Mouse (Mus musculus): Measurements from ENCODE around the gene Gm10964. TPM values are rescaled to one million over a fixed set of nuclear protein-coding genes. Genes with fewer than 3 reads are reported as not detected.

The Gm10964 gene
- polyA plus RNA-seq, 1 experiment from 2014 or later: not detected

- H3K9ac ChIP-seq (ENCODE audit: low read depth, low read length): no peak overlapping the region
- H3K36me3 ChIP-seq (ENCODE audit: insufficient read depth, low read length): no peaks in the 10 kb centered on the region
- WGBS: 69% methylated on average over 4 of the region's 4 CpGs
- 0 out of 2 replicates have a peak, but pooled peaks cover 7% of the 10 kb centered on the region for H3K4me1 ChIP-seq (replicated peaks; ENCODE audit: insufficient read depth, low read length)
- H3K27ac ChIP-seq: no peak overlapping the region
- no peak overlapping the region for H3K4me2 ChIP-seq (ENCODE audit: low read length)
- no peaks in the 10 kb centered on the region for H3K9me3 ChIP-seq (replicated peaks; ENCODE audit: low read length)
- H3K4me3 ChIP-seq (replicated peaks; ENCODE audit: low read depth, low read length): no peak overlapping the region
- DNase-seq (ENCODE audit: low spot score) (no peak), ATAC-seq (replicated peaks; ENCODE audit: low FRiP score, low read depth) (no peak)
- no peaks in the 10 kb centered on the region for H3K27me3 ChIP-seq (ENCODE audit: insufficient read depth, low read length)
- no peak for TF ChIP-seq CTCF (IDR thresholded peaks at IDR 0.05; ENCODE audit: low read depth)
Observed at GRCm38 (mm10) chr3:103718728-103719127, 20.4 kb upstream of the Gm10964 start.

GRCm38 (mm10) chr3:103724137-103724536 lies 15.0 kb upstream of the Gm10964 start:
- 38% methylated on average over 3 of the region's 3 CpGs for WGBS

GRCm38 (mm10) chr3:103726642-103727041 lies 12.5 kb upstream of the Gm10964 start:
- DNase-seq (ENCODE audit: low spot score) (no peak), ATAC-seq (replicated peaks; ENCODE audit: low FRiP score, low read depth) (no peak)
- no peak overlapping the region for H3K4me3 ChIP-seq (replicated peaks; ENCODE audit: low read depth, low read length)
- no peaks in the 10 kb centered on the region for H3K36me3 ChIP-seq (ENCODE audit: insufficient read depth, low read length)
- H3K9ac ChIP-seq (ENCODE audit: low read depth, low read length): no peak overlapping the region
- no peak overlapping the region for H3K4me2 ChIP-seq (ENCODE audit: low read length)
- H3K9me3 ChIP-seq (replicated peaks; ENCODE audit: low read length): no peaks in the 10 kb centered on the region
- no peak for TF ChIP-seq CTCF (IDR thresholded peaks at IDR 0.05; ENCODE audit: low read depth)
- WGBS: 60% methylated on average over 3 of the region's 3 CpGs
- no peaks in the 10 kb centered on the region for H3K27me3 ChIP-seq (ENCODE audit: insufficient read depth, low read length)
- H3K27ac ChIP-seq: no peak overlapping the region
- H3K4me1 ChIP-seq (replicated peaks; ENCODE audit: insufficient read depth, low read length): no peaks in the 10 kb centered on the region

More at GRCm38 (mm10) chr3:103724137-103724536, 15.0 kb upstream of the Gm10964 start:
- no peak for DNase-seq (ENCODE audit: low spot score)
- no peaks in the 10 kb centered on the region for H3K27me3 ChIP-seq (ENCODE audit: insufficient read depth, low read length)
- H3K4me2 ChIP-seq (ENCODE audit: low read length): no peak overlapping the region
- no peaks in the 10 kb centered on the region for H3K36me3 ChIP-seq (ENCODE audit: insufficient read depth, low read length)
- peak; percentile 30; the same call in 1 of the 2 replicates for TF ChIP-seq CTCF (IDR thresholded peaks at IDR 0.05; ENCODE audit: low read depth)
- H3K9me3 ChIP-seq (replicated peaks; ENCODE audit: low read length): no peaks in the 10 kb centered on the region
- H3K4me1 ChIP-seq (replicated peaks; ENCODE audit: insufficient read depth, low read length): no peaks in the 10 kb centered on the region
- ATAC-seq (replicated peaks; ENCODE audit: low FRiP score, low read depth): no peak
- H3K4me3 ChIP-seq (replicated peaks; ENCODE audit: low read depth, low read length): no peak overlapping the region
- H3K27ac ChIP-seq: no peak overlapping the region
- H3K9ac ChIP-seq (ENCODE audit: low read depth, low read length): no peak overlapping the region

- H3K4me3 ChIP-seq (replicated peaks; ENCODE audit: low read depth, low read length): no peak overlapping the region
- H3K4me2 ChIP-seq (ENCODE audit: low read length): no peak overlapping the region
- WGBS: 28% methylated on average over 2 of the region's 2 CpGs
- H3K27me3 ChIP-seq (ENCODE audit: insufficient read depth, low read length): no peaks in the 10 kb centered on the region
- H3K36me3 ChIP-seq (ENCODE audit: insufficient read depth, low read length): no peaks in the 10 kb centered on the region
- no peaks in the 10 kb centered on the region for H3K9me3 ChIP-seq (replicated peaks; ENCODE audit: low read length)
- DNase-seq (ENCODE audit: low spot score): no peak
- TF ChIP-seq CTCF (IDR thresholded peaks at IDR 0.05; ENCODE audit: low read depth): no peak
- no peak overlapping the region for H3K9ac ChIP-seq (ENCODE audit: low read depth, low read length)
- H3K4me1 ChIP-seq (replicated peaks; ENCODE audit: insufficient read depth, low read length): no peaks in the 10 kb centered on the region
- no peak overlapping the region for H3K27ac ChIP-seq
- ATAC-seq (replicated peaks; ENCODE audit: low FRiP score, low read depth): no peak
Observed at GRCm38 (mm10) chr3:103727813-103728326, 11.3 kb upstream of the Gm10964 start.

GRCm38 (mm10) chr3:103729850-103730249 lies 9.3 kb upstream of the Gm10964 start:
- no peak overlapping the region for H3K27ac ChIP-seq
- WGBS: 76% methylated on average over 9 of the region's 9 CpGs
- ATAC-seq (replicated peaks; ENCODE audit: low FRiP score, low read depth) (no peak), DNase-seq (ENCODE audit: low spot score) (no peak)
- no peak overlapping the region for H3K4me3 ChIP-seq (replicated peaks; ENCODE audit: low read depth, low read length)
- no peaks in the 10 kb centered on the region for H3K36me3 ChIP-seq (ENCODE audit: insufficient read depth, low read length)
- no peak for TF ChIP-seq CTCF (IDR thresholded peaks at IDR 0.05; ENCODE audit: low read depth)
- no peaks in the 10 kb centered on the region for H3K9me3 ChIP-seq (replicated peaks; ENCODE audit: low read length)
- H3K9ac ChIP-seq (ENCODE audit: low read depth, low read length): no peak overlapping the region
- no peak overlapping the region for H3K4me2 ChIP-seq (ENCODE audit: low read length)
- no peaks in the 10 kb centered on the region for H3K27me3 ChIP-seq (ENCODE audit: insufficient read depth, low read length)
- H3K4me1 ChIP-seq (replicated peaks; ENCODE audit: insufficient read depth, low read length): peaks cover 12% of the 10 kb centered on the region; the same call in 1 of the 2 replicates

- Histone ChIP-seq H3K27me3 (ENCODE audit: insufficient read depth, low read length) (no peaks in the 10 kb centered on the region), H3K9me3 (replicated peaks; ENCODE audit: low read length) (no peaks in the 10 kb centered on the region), H3K27ac (no peak overlapping the region), H3K36me3 (ENCODE audit: insufficient read depth, low read length) (no peaks in the 10 kb centered on the region), H3K4me3 (replicated peaks; ENCODE audit: low read depth, low read length) (no peak overlapping the region), H3K4me1 (replicated peaks; ENCODE audit: insufficient read depth, low read length) (peaks cover 15% of the 10 kb centered on the region; the same call in 1 of the 2 replicates), H3K4me2 (ENCODE audit: low read length) (no peak overlapping the region), H3K9ac (ENCODE audit: low read depth, low read length) (no peak overlapping the region)
- TF ChIP-seq CTCF (IDR thresholded peaks at IDR 0.05; ENCODE audit: low read depth): no peak
- ATAC-seq (replicated peaks; ENCODE audit: low FRiP score, low read depth): no peak
- DNase-seq (ENCODE audit: low spot score): no peak
- whole genome bisulfite sequencing: 75% methylated on average over 3 of the region's 3 CpGs
Observed at GRCm38 (mm10) chr3:103732116-103732515, 7.0 kb upstream of the Gm10964 start.

- H3K9ac ChIP-seq (ENCODE audit: low read depth, low read length): no peak overlapping the region
- no peak overlapping the region for H3K4me2 ChIP-seq (ENCODE audit: low read length)
- H3K27ac ChIP-seq: no peak overlapping the region
- WGBS: 13% methylated on average over 2 of the region's 2 CpGs
- no peaks in the 10 kb centered on the region for H3K36me3 ChIP-seq (ENCODE audit: insufficient read depth, low read length)
- no peaks in the 10 kb centered on the region for H3K9me3 ChIP-seq (replicated peaks; ENCODE audit: low read length)
- no peak for TF ChIP-seq CTCF (IDR thresholded peaks at IDR 0.05; ENCODE audit: low read depth)
- DNase-seq (ENCODE audit: low spot score): peak; percentile 61
- no peak overlapping the region for H3K4me3 ChIP-seq (replicated peaks; ENCODE audit: low read depth, low read length)
- ATAC-seq (replicated peaks; ENCODE audit: low FRiP score, low read depth): no peak
- peaks cover 15% of the 10 kb centered on the region; the same call in 1 of the 2 replicates for H3K4me1 ChIP-seq (replicated peaks; ENCODE audit: insufficient read depth, low read length)
- H3K27me3 ChIP-seq (ENCODE audit: insufficient read depth, low read length): no peaks in the 10 kb centered on the region
Observed at GRCm38 (mm10) chr3:103733176-103733575, 6.0 kb upstream of the Gm10964 start.

Data from kidney, postnatal 0 days (tissue).